Mouse (Mus musculus): ENCODE data around the gene Trim29. TPM values are rescaled to one million over a fixed set of nuclear protein-coding genes. Genes with fewer than 3 reads are reported as not detected.

The Trim29 gene
- polyA plus RNA-seq, 1 experiment from 2014 or later, result 2.4 TPM

DNA sequence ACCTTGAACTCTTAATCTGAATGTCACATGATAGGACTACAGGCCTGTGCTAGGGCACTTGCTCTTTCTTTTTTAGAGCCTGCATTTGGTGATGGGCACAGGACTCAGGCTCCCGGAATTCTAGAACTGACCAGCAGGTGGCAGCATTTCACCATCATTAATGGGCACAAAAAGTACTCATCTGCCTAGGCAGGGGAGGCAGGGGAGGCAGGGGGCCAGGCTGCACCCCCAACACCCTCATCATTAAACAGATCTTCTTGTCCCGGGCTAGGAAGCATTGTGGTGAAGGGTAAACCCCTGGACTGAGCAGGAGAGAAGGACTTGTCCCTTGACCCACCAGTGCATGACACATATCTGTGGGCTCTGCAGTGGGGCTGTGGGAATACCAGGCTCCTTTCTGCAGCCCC, 29.0 kb downstream of the Trim29 start:
- peaks cover 8% of the 10 kb centered on the region for H3K4me1 ChIP-seq
- ATAC-seq (ENCODE audit: low FRiP score, low read depth), result peak; percentile 50; the same call in 1 of the 2 replicates
- H3K9ac ChIP-seq, result no peak overlapping the region
- H3K27ac ChIP-seq, result no peak overlapping the region
- no peaks in the 10 kb centered on the region for H3K27me3 ChIP-seq (replicated peaks)
- 2% methylated on average over 2 of the region's 2 CpGs for WGBS
- no peaks in the 10 kb centered on the region for H3K36me3 ChIP-seq
- no peak overlapping the region for H3K4me3 ChIP-seq
- H3K9me3 ChIP-seq, result no peaks in the 10 kb centered on the region
- H3K4me2 ChIP-seq (replicated peaks), result no peak overlapping the region

DNA sequence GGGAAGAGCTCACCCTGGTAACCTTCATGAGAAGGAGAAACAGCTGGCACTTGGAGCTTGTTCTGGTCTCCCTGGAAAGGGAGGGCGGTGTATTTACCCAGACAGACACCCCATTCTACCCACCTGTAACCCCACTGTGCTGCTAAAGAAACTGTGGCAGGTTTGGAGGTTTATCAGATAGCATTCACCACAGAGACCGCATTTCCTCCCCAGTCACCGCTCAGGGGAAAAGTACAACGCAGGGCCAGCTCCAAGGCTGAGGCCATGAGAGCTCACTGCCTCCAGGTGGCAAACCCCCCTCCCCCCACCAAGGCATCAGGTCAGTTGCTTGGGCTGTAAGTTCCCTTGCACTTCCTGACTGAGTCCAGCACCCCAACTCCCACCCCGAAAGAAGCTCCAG, 39.4 kb downstream of the Trim29 start:
- H3K36me3 ChIP-seq, result no peaks in the 10 kb centered on the region
- no peak for ATAC-seq (ENCODE audit: low FRiP score, low read depth)
- H3K27ac ChIP-seq, result no peak overlapping the region
- H3K4me2 ChIP-seq (replicated peaks), result no peak overlapping the region
- peaks cover 16% of the 10 kb centered on the region; the same call in 1 of the 2 replicates for H3K4me1 ChIP-seq
- H3K9ac ChIP-seq, result no peak overlapping the region
- H3K9me3 ChIP-seq, result no peaks in the 10 kb centered on the region
- no peaks in the 10 kb centered on the region for H3K27me3 ChIP-seq (replicated peaks)
- no peak overlapping the region for H3K4me3 ChIP-seq
- 45% methylated on average over 5 of the region's 5 CpGs for WGBS

DNA sequence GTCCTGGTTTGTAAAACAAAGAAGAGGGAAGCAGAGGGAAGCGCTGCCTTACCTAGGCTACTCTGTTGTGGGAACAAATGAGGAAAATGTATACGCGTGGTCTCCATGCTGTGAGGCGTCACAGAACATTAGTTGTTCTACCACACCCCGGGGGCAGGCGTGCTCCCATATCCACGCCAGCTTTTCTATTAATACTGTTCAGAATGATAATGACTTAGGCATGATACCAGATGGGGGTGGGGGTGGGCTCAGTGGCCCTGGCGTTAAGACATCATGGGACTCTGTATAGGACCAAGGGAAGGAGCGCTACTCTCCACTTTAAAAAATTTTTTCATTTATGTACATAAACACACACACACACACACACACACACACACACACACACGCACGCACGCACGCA, 40.4 kb downstream of the Trim29 start:
- no peaks in the 10 kb centered on the region for H3K36me3 ChIP-seq
- peaks cover 16% of the 10 kb centered on the region; the same call in 1 of the 2 replicates for H3K4me1 ChIP-seq
- 54% methylated on average over 13 of the region's 13 CpGs for WGBS
- H3K4me2 ChIP-seq (replicated peaks), result no peak overlapping the region
- no peak overlapping the region for H3K27ac ChIP-seq
- no peak overlapping the region for H3K9ac ChIP-seq
- H3K27me3 ChIP-seq (replicated peaks), result no peaks in the 10 kb centered on the region
- no peak overlapping the region for H3K4me3 ChIP-seq
- no peaks in the 10 kb centered on the region for H3K9me3 ChIP-seq
- peak; percentile 58; the same call in 1 of the 2 replicates for ATAC-seq (ENCODE audit: low FRiP score, low read depth)

DNA sequence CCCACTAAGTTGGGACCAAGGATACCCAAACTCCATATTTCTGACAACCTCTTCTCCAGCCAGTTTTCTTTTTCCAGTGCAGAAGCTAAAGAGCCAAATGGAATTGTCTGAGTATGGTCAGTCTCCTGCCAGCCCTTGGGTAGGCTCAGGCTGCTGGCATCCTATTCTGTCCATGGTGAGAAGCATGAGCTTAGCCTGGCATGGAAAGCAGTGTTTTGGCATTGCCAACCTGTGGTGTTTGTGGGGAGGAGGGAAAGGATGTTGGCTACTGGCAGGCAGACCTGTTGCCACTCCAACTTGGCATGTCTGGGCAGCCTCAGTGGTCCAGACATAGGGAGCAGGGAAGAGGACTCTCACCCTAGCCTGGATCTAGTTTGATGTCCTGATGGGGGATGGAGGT, 46.4 kb downstream of the Trim29 start:
- Histone ChIP-seq H3K27ac (no peak overlapping the region), H3K4me1 (peaks cover 10% of the 10 kb centered on the region), H3K4me2 (replicated peaks) (no peak overlapping the region), H3K36me3 (no peaks in the 10 kb centered on the region), H3K27me3 (replicated peaks) (no peaks in the 10 kb centered on the region), H3K9me3 (no peaks in the 10 kb centered on the region), H3K9ac (no peak overlapping the region), H3K4me3 (no peak overlapping the region)
- no peak for ATAC-seq (ENCODE audit: low FRiP score, low read depth)

DNA sequence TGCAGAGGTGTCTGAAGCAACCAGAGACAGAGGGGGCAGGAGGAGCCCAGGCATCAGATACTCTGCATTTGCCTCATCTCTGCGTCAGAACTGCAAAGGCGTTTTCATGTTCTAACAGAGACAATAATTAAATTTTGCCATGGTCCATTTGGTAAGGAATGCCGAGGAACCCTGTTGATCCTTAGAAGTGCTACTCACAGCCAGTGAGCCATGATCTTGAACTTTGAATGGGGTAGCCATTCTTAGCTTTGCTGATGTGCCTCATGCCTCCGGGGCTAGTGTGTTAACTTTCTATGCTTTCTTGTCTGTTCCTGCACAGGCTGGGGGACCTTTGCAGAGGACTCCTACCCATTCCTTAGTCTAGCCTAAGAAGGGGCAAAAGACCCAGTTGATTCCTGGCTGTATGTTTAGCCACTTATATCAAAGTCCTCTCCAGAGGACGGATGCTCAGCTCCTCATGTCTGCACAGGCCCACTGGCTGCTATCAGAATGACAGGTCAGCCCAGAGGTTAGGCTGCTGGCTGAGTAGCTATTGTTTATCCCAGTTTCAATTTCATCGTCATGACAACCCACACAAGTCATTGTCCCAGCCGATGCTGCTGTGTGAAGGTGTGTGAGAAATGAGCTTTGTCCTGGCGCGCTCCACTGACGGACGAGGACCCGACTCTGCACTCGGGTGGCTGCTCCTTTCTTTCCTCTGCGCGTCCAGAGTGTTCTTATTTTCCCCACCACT, 48.1 kb downstream of the Trim29 start:
- no peak for ATAC-seq (ENCODE audit: low FRiP score, low read depth)
- H3K27ac ChIP-seq, result no peak overlapping the region
- H3K4me3 ChIP-seq, result no peak overlapping the region
- no peaks in the 10 kb centered on the region for H3K27me3 ChIP-seq (replicated peaks)
- no peak overlapping the region for H3K9ac ChIP-seq
- peaks cover 10% of the 10 kb centered on the region for H3K4me1 ChIP-seq
- no peaks in the 10 kb centered on the region for H3K9me3 ChIP-seq
- 20% methylated on average over 15 of the region's 15 CpGs for WGBS
- no peak overlapping the region for H3K4me2 ChIP-seq (replicated peaks)
- no peaks in the 10 kb centered on the region for H3K36me3 ChIP-seq

DNA sequence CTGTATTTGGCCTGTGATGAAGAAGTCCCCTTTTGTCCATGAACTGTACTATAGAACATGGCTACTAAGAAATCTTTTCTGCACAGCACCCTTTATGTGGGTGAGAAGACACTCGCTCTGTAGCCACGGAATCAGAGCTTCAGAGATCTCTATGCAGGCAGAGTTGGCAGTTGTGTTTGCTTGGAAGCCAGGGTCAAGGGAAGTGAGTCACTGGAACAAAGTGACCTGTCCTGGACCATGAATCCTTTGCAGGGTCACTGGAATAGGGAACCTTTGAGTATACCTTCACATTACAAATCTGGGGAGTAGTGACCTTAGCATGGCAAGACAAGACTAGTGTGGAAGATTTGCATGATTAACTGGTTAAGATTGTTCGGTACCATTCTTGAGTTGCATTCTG, 58.1 kb downstream of the Trim29 start:
- ATAC-seq (ENCODE audit: low FRiP score, low read depth), result no peak
- no peaks in the 10 kb centered on the region for H3K27me3 ChIP-seq (replicated peaks)
- no peak overlapping the region for H3K9ac ChIP-seq
- H3K4me2 ChIP-seq (replicated peaks), result no peak overlapping the region
- H3K27ac ChIP-seq, result no peak overlapping the region
- 91% methylated on average over 3 of the region's 3 CpGs for WGBS
- no peaks in the 10 kb centered on the region for H3K36me3 ChIP-seq
- H3K9me3 ChIP-seq, result no peaks in the 10 kb centered on the region
- 0 out of 2 replicates have a peak, but pooled peaks cover 4% of the 10 kb centered on the region for H3K4me1 ChIP-seq
- H3K4me3 ChIP-seq, result no peak overlapping the region

DNA sequence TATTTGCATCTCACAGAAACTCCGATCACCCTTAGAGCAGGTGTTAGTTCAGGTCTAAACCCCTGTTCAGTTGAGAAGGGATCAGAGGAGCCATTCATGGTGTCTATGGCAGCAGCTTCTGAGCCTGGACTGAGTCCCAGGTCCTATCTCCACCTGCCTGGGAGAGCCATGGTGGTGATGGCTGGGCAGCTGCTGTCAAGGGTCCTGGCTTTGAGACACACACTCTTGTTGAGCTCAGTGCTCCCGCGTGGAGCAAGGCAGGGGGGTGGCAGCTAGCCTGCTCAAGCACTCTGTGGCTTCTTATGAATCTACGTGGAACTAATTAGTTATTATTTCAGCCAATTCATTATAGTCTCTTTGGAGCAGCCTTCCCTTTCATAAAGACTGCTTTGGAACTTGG, 73.2 kb downstream of the Trim29 start:
- H3K9me3 ChIP-seq, result no peaks in the 10 kb centered on the region
- 69% methylated on average over 4 of the region's 4 CpGs for WGBS
- H3K27ac ChIP-seq, result no peak overlapping the region
- H3K4me1 ChIP-seq, result no peaks in the 10 kb centered on the region
- H3K27me3 ChIP-seq (replicated peaks), result 0 out of 2 replicates have a peak, but pooled peaks cover 11% of the 10 kb centered on the region
- no peaks in the 10 kb centered on the region for H3K36me3 ChIP-seq
- no peak overlapping the region for H3K4me2 ChIP-seq (replicated peaks)
- ATAC-seq (ENCODE audit: low FRiP score, low read depth), result no peak
- H3K4me3 ChIP-seq, result no peak overlapping the region
- H3K9ac ChIP-seq, result no peak overlapping the region

DNA sequence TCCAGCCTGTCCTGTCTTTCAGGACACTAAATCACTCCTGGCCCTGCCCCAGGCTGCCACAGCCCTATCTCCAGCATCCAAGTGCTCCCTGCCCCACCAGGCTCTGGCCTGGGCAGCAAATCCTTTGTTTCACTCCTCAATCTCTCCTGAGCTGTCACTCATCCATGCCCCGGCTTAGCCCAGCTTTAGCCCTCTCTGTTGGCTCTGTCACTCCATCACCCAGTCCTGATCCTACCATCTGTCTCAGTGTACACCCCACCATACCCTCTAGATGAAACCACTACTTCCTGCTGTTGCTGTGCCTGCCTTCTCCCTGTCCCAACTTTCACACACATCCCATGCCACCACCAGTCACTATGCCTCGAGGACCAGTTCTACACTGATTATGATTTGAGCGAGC, 73.8 kb downstream of the Trim29 start:
- Histone ChIP-seq H3K9me3 (no peaks in the 10 kb centered on the region), H3K9ac (no peak overlapping the region), H3K27ac (no peak overlapping the region), H3K27me3 (replicated peaks) (0 out of 2 replicates have a peak, but pooled peaks cover 11% of the 10 kb centered on the region), H3K4me2 (replicated peaks) (no peak overlapping the region), H3K36me3 (no peaks in the 10 kb centered on the region), H3K4me1 (peaks cover 4% of the 10 kb centered on the region; the same call in 1 of the 2 replicates), H3K4me3 (no peak overlapping the region)
- 77% methylated on average over 3 of the region's 3 CpGs for WGBS
- no peak for ATAC-seq (ENCODE audit: low FRiP score, low read depth)

Other genes with a start within 250 kb of the Trim29 start
- gene Arhgef12, start 203.6 kb upstream of the Trim29 start, polyA plus RNA-seq (2016; fragmentation: Nextera tagmentation; extraction: Ambion mirVana), result 17.1 and 19.2 TPM in 2 replicates
- gene Tmem136, start 194.3 kb upstream of the Trim29 start, polyA plus RNA-seq (2016; fragmentation: Nextera tagmentation; extraction: Ambion mirVana), result 9.4 and 11.5 TPM in 2 replicates
- not detected in 2 replicates for gene Pou2f3, start 100.5 kb upstream of the Trim29 start, polyA plus RNA-seq (2016; fragmentation: Nextera tagmentation; extraction: Ambion mirVana)
- gene Oaf, start 70.9 kb upstream of the Trim29 start, polyA plus RNA-seq (2016; fragmentation: Nextera tagmentation; extraction: Ambion mirVana), result 37.2 and 40.0 TPM in 2 replicates